Mouse (Mus musculus): Measurements from ENCODE around the gene Cradd.
A peak's percentile ranks its signal among the peaks of the same experiment; 100 is the strongest.

Gene Cradd

GRCm38 (mm10) chr10:95323393-95324277 is at the start of gene Cradd:
Gene Cradd (minus strand): TSS chr10:95324133.
- DNase-seq: peak; percentile 95

DNA sequence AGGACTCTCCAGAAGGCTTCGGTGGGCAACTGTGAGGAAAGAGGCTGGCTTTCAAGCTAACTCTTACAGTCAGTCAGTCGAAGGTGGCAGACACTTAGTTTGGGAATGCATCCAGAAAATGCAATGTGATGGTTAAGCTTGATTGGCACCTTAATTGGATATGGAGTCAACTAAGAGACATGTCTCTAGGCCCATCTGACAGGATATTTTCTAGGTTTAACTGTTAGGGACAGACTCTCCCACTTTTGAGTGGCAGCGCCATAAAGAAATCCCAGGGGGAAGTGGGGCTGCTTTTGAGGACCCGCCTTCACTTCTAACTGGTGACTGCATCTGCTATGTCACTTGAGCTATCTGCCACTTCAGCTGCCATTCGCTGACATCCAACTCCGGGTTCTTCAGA is 49.4 kb upstream of the Cradd start:
- DNase-seq: no peak

DNA sequence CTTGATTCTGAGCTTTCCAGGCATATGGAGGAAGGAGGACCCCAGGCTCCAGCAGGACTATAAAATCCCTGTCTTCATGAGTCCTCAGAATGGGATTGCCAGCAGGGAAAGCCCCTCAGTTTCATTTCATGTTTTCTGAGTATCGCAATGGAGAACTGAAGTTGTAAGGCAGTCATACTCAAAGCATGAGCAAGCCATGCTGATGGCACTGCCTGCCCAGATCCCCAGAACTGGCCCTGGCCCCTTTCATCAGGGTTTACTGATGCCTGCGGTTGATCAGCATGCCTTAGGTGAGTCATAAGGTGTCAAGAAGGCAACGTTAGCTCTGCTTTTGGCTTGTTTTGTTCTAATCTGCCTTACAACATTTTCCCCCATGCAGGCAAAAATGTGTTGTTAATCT is 48.0 kb upstream of the Cradd start:
- no peak for DNase-seq

DNA sequence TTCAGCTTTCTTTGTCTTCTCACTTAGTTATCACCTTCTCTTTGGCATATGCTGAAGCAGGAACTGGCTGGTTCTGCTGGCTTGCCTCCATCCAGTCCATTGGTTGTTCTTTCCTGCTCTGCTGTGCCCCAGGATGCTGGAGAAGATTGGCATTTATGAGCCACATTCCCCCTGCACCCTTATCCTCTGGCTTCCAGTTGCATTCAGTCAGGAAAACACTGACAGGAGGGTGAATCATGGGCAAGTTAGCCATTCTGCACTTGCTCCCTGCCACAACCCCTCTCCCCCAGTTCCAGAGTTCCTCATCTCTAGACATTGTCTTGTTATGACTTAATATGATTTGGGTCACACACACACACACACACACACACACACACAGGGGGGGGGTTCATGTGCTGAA is 45.3 kb upstream of the Cradd start:
- no peak for DNase-seq

- DNase-seq: no peak
Observed at GRCm38 (mm10) chr10:95368151-95368550, 44.2 kb upstream of the Cradd start.

DNA sequence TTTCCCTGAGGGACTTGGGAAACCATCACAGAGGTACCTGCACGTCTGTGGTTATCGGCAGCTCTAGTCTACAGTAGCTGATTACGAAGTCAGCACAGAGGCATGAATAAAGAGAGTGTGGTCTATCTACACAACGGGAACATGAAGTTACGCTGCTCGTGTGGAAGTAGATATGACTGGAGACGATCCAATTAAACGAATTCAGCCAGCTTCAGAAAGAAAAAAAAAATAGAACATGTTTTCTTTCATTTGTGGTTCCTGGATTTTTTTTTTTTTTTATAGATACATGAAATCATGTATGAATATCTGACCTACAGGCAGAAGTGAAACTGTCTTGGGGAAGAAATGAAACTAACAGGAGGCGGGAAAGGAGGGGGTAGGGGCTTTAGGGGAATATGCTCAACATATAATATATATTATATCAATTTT is 43.7 kb upstream of the Cradd start:
- no peak for DNase-seq

GRCm38 (mm10) chr10:95367241-95367640 is 43.3 kb upstream of the Cradd start:
- no peak for DNase-seq

GRCm38 (mm10) chr10:95362326-95362725 is 38.4 kb upstream of the Cradd start:
- no peak for DNase-seq

- no peak for DNase-seq
Observed at GRCm38 (mm10) chr10:95361260-95361841, 37.4 kb upstream of the Cradd start.

DNA sequence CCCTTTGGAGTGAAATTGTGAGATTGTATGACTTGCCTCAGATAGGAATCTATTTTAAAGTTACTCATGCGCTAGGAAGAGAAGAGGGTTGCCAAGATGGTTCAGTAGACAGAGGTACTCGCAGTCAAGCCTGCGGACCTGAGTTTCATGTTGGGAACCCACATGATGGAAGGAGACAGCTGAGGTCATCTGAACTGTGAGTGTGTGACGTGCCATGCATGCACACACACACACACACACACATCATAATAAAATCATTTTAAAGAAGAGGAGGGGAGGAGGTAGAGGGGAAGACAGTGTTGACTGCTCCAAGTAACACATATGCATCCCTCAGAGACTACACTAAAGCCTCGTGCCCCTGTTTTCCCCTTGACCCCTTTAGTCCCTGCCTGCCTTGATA is 36.1 kb upstream of the Cradd start:
- DNase-seq: no peak

DNA sequence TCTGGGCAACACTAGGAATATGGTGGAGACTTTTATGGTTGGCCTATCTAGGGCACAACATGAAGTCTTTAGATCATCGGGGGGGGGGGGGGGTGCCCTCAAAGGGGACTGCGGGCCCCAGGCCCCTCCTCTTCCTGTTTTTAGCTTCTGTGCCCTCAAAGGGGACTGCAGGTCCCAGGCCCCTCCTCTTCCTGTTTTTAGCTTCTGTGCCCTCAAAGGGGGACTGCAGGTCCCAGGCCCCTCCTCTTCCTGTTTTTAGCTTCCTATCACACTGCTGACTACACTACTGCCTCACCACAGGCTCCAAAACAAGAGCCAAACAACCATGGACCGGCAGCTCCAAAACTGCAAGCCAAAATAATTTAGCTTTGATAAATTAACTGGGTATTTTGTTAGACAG is 33.8 kb upstream of the Cradd start:
- no peak for DNase-seq

DNA sequence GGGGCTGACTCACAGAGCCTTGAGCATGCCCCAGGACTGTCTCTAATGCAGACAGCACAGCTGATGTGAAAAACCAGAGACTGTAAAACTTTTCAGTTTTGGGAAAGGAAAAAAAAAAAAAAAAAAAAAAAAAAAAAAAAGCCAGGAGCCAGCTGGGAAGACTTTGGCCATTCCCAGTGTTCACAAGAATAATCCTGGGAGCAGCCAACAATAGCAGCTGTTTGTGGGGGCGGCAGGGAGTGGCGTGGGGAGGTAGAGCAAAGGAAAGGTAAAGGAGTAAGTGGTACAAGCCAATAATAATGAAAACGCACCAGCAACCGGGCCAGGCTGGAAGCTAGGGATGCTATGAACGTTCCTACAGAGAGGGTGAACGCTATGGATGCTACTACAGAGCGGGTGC is 32.8 kb upstream of the Cradd start:
- no peak for DNase-seq

GRCm38 (mm10) chr10:95355678-95356268 is 31.8 kb upstream of the Cradd start:
- DNase-seq: no peak

DNA sequence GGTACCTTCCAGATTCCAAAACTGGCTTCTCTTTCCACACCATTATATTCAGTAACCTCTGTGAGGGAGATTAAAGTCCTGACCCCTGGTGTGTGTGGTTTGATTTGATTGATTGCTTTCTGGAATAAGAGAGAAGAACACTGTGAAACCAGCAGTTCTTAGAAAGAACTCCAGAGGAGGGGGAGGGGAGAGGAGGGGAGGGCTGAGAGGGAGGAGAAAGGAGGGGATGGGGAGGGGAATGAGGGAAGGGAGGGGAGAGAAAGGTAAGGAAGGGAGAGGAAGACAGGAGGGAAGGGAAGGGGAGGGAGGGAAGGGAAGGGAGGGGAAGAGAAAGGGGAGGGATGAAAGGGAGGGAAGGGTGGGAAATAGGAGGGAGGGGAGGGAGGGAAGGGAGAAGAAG is 30.7 kb upstream of the Cradd start:
- DNase-seq: no peak

- DNase-seq: no peak
Observed at GRCm38 (mm10) chr10:95354047-95354446, 30.1 kb upstream of the Cradd start.

DNA sequence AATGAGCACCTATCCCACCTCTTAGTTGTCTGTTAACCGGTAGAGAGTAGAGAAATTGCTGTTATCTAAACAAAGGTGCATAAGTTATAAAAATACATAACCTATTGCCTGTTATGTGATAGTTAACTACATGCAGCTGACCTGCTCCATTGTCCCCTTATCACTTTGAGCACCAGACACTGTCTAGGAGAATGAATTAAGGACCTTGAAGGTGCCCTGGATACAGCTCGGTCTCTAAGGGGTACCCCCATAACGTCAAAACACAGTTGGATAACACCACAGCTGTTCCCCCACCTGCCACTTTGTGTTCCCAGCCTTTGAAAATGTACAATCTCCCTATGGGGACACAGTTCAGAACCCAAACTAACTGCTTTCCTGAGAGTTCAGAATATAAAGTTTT is 24.5 kb upstream of the Cradd start:
- no peak for DNase-seq

DNA sequence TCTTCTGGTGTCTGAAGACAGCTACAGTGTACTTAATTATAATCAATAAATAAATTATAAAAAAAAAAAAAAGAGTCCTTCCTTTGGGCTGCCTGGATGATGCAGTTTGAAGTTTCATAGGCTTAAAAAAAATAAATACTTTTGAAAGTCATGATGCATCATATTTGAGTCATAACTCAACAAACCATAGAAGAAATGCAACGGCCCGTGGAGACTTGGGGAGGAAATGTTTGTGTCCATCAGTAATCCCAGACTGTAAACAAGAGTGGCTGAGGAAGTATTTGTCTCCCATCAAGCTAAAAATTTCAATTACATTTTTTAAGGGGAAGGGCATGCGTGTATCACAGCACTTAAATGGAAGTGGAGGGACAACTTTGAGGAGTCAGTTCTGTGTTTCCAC is 23.8 kb upstream of the Cradd start:
- no peak for DNase-seq

GRCm38 (mm10) chr10:95342833-95343590 is 19.1 kb upstream of the Cradd start:
- no peak for DNase-seq

- DNase-seq: no peak
Observed at GRCm38 (mm10) chr10:95340676-95341075, 16.7 kb upstream of the Cradd start.

DNA sequence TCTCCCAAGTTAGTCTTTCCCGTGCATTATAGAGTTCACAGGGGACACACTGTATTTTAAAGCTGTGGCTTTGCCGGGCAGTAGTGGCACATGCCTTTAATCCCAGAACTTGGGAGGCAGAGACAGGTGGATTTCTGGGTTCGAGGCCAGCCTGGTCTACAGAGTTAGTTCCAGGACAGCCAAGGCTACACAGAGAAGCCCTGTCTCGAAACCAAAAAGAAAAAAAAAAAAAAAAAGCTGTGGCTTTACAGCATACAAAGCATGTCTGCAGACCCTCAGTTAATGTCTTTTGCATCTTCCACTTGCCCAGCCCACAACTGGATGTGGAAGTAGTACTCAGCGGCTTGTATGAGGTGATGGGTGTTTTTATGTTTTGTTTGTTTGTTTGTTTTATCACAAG is 13.7 kb upstream of the Cradd start:
- no peak for DNase-seq

GRCm38 (mm10) chr10:95336781-95337544 is 13.0 kb upstream of the Cradd start:
- no peak for DNase-seq

GRCm38 (mm10) chr10:95334826-95335225 is 10.9 kb upstream of the Cradd start:
- no peak for DNase-seq

- no peak for DNase-seq
Observed at GRCm38 (mm10) chr10:95332596-95332995, 8.7 kb upstream of the Cradd start.
